Mouse (Mus musculus) spleen, adult 2 months (tissue): Measurements from ENCODE around the gene Stx2. TPM values are rescaled to one million over a fixed set of nuclear protein-coding genes. Genes with fewer than 3 reads are reported as not detected.
A peak's percentile ranks its signal among the peaks of the same experiment; 100 is the strongest.

ENCODE experiments used
- DNase-seq, 2 experiments: peaks; one replicate each; pipeline versions ENCODE4 v3.0.0 to v3.0.0-alpha.2; 2012 to 2021; ENCODE audit warnings: low spot score in 2 of 2, low read depth in 1 of 2
- H3K27ac ChIP-seq: fragments of 200-500 bp; 2 replicates; pipeline ENCODE4 v1.5.1; 2012; ENCODE audit warnings: low read length, inconsistent platforms; ENCODE audit not compliant: insufficient read depth
- H3K27me3 ChIP-seq: fragments of 200-500 bp; 2 replicates; pipeline ENCODE4 v1.6.1; 2012; ENCODE audit warnings: mild to moderate bottlenecking, moderate library complexity, low read length, inconsistent platforms; ENCODE audit not compliant: control insufficient read depth, insufficient read depth
- H3K36me3 ChIP-seq: fragments of 200-500 bp; 2 replicates; pipeline ENCODE4 v1.6.1; 2012; ENCODE audit warnings: mild to moderate bottlenecking, low read length, inconsistent platforms; ENCODE audit not compliant: control insufficient read depth, insufficient read depth
- H3K4me1 ChIP-seq: fragments of 200-500 bp; 2 replicates; pipeline ENCODE4 v1.6.1; 2011; ENCODE audit warnings: inconsistent platforms; ENCODE audit not compliant: control insufficient read depth, insufficient read depth, insufficient read length
- H3K4me3 ChIP-seq: fragments of 200-500 bp; 2 replicates; pipeline ENCODE4 v1.5.1; 2011; ENCODE audit warnings: mild to moderate bottlenecking, inconsistent platforms; ENCODE audit not compliant: insufficient read depth, insufficient read length; ENCODE audit errors: extremely low read depth
- CTCF ChIP-seq: fragments of 200-500 bp; IDR thresholded peaks from 2 replicates; pipeline ENCODE4 v1.5.1; 2011; ENCODE audit warnings: mild to moderate bottlenecking, inconsistent platforms; ENCODE audit not compliant: insufficient read depth, insufficient read length, insufficient replicate concordance; ENCODE audit errors: extremely low read depth
- POLR2A ChIP-seq: fragments of 200-500 bp; IDR thresholded peaks from 2 replicates; pipeline ENCODE4 v1.6.1; 2011; ENCODE audit warnings: low read depth, low read length, inconsistent platforms
- WGBS: fragments of 180-500 bp; shearing (Covaris S2); methylation state at CpG from one replicate; pipeline ENCODE4 v1.1.7; 2018; 5-methylcytosine and 5-hydroxymethylcytosine counted together
- polyA plus RNA-seq: library from polyadenylated mRNA; depleted of rRNA; stranded (reverse); fragments of >200 nt; gene quantifications from 2 replicates; pipeline ENCODE4 v1.2.3, GENCODE M21; 2012

The Stx2 gene
- polyA plus RNA-seq, 1 experiment, result 27.7 TPM

- Histone ChIP-seq H3K36me3 (no peaks in the 10 kb centered on the region), H3K4me1 (peaks cover under 1% of the 10 kb centered on the region; the same call in 1 of the 2 replicates), H3K4me3 (no peak overlapping the region), H3K27me3 (no peaks in the 10 kb centered on the region), H3K27ac (no peak overlapping the region)
- WGBS, result 52% methylated on average over 8 of the region's 8 CpGs
- TF ChIP-seq CTCF (no peak), POLR2A (no peak)
- no peak for DNase-seq
Measured at GRCm38 (mm10) chr5:129000706-129001468, 7.5 kb downstream of the Stx2 start.

- peaks cover 7% of the 10 kb centered on the region; the same call in 1 of the 2 replicates for H3K4me1 ChIP-seq
- no peak overlapping the region for H3K4me3 ChIP-seq
- no peaks in the 10 kb centered on the region for H3K27me3 ChIP-seq
- 95% methylated on average over 19 of the region's 19 CpGs for whole genome bisulfite sequencing
- H3K36me3 ChIP-seq, result 0 out of 2 replicates have a peak, but pooled peaks cover 5% of the 10 kb centered on the region
- no peak overlapping the region for H3K27ac ChIP-seq
- DNase-seq, result no peak
- TF ChIP-seq POLR2A (no peak), CTCF (no peak)
Measured at GRCm38 (mm10) chr5:128987141-128987954, 21.0 kb downstream of the Stx2 start.

GRCm38 (mm10) chr5:128985946-128986345 lies 22.4 kb downstream of the Stx2 start:
- H3K36me3 ChIP-seq, result 0 out of 2 replicates have a peak, but pooled peaks cover 4% of the 10 kb centered on the region
- no peak overlapping the region for H3K4me3 ChIP-seq
- H3K27me3 ChIP-seq, result no peaks in the 10 kb centered on the region
- H3K27ac ChIP-seq, result no peak overlapping the region
- DNase-seq, result no peak
- peaks cover 7% of the 10 kb centered on the region; the same call in 1 of the 2 replicates for H3K4me1 ChIP-seq
- TF ChIP-seq POLR2A, result no peak
- no peak for TF ChIP-seq CTCF
- 95% methylated on average over 13 of the region's 13 CpGs for WGBS

- no peak overlapping the region for H3K4me3 ChIP-seq
- H3K36me3 ChIP-seq, result no peaks in the 10 kb centered on the region
- H3K27me3 ChIP-seq, result no peaks in the 10 kb centered on the region
- peaks cover 7% of the 10 kb centered on the region; the same call in 1 of the 2 replicates for H3K4me1 ChIP-seq
- TF ChIP-seq POLR2A, result no peak
- no peak for TF ChIP-seq CTCF
- WGBS, result 92% methylated on average over 6 of the region's 6 CpGs
- H3K27ac ChIP-seq, result no peak overlapping the region
- no peak for DNase-seq
Measured at GRCm38 (mm10) chr5:128984536-128984935, 23.8 kb downstream of the Stx2 start.

- H3K27me3 ChIP-seq, result no peaks in the 10 kb centered on the region
- TF ChIP-seq POLR2A (no peak), CTCF (peak; percentile 81; the same call in 1 of the 2 replicates)
- H3K4me3 ChIP-seq, result no peak overlapping the region
- peaks cover 7% of the 10 kb centered on the region; the same call in 1 of the 2 replicates for H3K4me1 ChIP-seq
- no peaks in the 10 kb centered on the region for H3K36me3 ChIP-seq
- H3K27ac ChIP-seq, result no peak overlapping the region
- DNase-seq, result peak; percentile 26 to 64
- WGBS, result 39% methylated on average over 12 of the region's 12 CpGs
Measured at GRCm38 (mm10) chr5:128981607-128982006, 26.8 kb downstream of the Stx2 start.

GRCm38 (mm10) chr5:128980857-128981256 lies 27.5 kb downstream of the Stx2 start:
- H3K27ac ChIP-seq, result no peak overlapping the region
- 70% methylated on average over 7 of the region's 7 CpGs for WGBS
- peaks cover 7% of the 10 kb centered on the region; the same call in 1 of the 2 replicates for H3K4me1 ChIP-seq

More at GRCm38 (mm10) chr5:128980857-128981256, 27.5 kb downstream of the Stx2 start:
- no peak for DNase-seq
- no peak overlapping the region for H3K4me3 ChIP-seq
- no peaks in the 10 kb centered on the region for H3K36me3 ChIP-seq
- no peak for TF ChIP-seq POLR2A
- no peak for TF ChIP-seq CTCF
- no peaks in the 10 kb centered on the region for H3K27me3 ChIP-seq
